Mouse (Mus musculus): ENCODE data around the gene Ppp1r9b.

Gene Ppp1r9b

DNA sequence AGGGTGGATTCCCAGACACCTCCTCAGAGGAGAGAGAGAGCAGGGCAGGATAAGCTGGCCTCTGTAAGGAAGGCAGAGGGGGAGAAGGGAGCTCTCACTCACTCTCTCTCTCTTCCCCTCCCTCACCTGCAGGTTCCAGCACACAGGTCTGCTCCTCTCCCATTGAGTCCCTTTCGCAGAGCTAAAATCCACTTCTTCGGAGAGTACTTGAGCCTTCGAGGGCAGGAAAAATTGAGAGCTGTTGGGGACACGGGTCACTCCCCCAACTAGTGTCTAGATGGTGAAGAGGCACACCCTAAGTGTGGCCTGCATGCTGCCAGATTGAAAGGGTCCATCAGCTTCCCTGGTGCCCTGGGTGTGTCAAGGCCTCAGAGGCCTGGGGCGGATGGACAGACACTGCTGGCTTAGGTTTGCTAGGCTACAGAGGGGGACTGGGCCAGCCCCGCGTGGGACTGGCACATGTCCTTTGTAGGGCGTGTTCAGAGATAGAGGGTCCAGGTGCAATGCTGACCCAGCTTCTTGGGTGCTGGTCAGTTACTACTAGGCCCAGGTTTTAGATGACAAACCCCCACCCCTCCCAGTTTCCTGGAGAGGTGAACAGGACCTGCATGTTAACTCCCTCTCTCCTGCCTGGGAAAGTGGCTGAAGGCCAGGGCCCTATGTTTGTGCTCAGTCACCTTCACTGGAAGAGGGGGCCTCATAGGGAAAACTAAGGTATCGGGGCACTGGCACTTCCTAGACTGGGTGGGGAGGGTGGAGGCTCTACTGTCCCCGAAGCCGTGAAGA, 34.6 kb downstream of the Ppp1r9b start:
- no peak for DNase-seq

DNA sequence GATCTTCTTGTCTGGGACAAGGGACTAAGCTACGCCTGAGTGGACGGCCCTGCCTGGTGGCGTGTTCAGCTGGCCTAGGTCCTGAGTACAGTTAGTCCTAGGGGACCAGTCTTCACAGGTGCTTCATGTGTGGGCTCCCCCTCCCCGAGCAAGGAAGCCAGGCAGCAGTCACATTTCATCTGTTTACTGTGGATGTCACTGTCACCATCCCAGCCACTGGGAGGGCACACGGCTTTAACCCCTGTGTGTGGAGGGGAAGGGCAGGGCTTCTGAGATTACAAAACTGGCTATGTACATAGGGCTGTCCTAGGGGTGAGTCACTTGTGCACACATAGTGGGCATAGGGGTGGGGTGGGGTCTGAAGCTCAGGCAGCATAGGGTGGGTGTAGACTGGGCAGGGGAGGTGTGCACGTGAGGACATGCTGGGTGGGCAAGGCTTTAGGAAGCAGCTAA, 35.3 kb downstream of the Ppp1r9b start:
- no peak for DNase-seq

DNA sequence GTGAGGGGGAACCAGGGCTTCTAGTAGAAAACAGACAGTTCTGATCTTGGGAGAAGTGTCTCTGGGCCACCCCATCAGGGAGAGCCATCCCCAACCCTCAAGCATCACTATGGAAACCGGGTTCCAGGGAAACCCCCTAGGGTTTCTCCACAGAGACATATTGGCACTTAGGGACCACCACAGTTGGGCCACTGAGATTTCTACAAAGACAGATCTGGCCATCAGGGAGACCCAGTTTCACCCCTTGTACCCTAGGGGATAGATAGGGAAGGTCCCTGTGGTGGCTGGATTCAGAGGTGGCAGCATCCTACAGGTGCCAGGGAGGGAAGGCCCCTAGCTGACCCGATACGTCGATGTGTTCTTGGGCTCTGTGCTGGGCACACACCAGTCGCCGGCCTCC, 36.0 kb downstream of the Ppp1r9b start:
- DNase-seq = no peak

DNA sequence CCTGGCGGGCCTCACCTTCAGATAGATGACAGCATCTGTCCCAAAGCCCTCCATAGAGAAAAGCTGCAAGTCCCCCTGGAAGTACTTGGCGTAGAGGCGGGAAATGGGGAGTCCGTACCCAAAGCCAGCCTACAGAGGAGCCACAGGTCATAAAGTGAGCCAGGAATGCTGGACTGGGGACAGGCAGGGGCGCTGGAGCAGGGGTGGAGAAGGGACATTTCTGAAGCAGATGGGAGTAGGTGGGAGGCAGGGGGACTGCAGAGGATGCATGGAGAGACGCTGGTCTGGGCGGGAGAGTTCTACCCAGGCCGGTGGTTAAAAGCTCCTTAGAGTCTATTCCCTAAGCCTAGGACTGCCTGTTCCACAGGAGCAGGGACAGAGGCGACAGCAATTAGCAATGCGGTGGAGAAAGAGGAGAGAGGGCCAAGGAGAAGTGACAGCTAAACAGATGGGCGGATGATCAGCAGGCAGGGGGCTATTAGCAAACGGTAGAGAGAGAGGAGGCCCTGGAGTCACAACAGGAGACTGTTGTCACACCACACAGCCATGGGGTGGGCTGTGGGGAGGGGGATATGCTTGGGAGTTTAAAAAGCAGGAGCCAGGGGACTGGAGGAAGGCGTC, 37.1 kb downstream of the Ppp1r9b start:
- no peak for DNase-seq

DNA sequence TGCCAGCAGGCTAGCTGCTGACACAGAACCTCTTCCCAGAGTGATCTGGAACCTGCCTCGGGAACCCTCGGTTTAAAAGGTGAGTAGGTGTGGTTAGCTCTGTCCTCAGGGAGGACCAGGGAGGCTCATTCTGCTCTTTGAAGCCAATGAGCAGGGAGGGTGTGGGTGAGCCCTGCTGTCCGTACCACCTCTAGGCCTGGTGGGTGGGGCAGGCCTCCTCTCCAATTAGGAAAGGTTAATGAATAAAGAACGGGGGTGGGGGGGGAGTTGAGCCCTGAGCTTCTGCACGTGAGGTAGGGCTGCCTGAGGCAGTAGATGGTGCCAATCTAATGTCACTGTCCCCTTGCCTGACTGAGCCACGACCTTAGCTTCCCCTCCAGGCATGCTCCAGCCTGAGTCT, 42.1 kb downstream of the Ppp1r9b start:
- no peak for DNase-seq

DNA sequence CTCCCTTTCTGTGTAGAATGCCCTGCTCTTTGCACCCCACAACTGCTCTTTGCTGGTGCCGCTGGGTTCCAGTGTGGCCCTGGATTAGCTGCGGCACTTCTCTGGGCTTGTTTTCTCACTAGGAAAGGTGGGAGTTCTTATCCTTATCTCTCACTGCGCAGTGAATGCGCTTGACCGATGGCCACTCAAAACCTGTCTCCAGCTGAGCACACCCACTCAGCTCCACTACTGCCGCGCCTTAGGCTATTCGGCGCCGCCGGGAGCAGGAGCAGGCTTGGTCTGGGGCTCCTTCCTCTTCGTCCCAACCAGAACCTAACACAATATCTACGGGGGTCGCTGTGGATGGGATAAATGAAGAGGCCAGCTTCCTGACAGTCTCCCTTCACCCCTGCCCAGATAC, 42.8 kb downstream of the Ppp1r9b start:
- no peak for DNase-seq

DNA sequence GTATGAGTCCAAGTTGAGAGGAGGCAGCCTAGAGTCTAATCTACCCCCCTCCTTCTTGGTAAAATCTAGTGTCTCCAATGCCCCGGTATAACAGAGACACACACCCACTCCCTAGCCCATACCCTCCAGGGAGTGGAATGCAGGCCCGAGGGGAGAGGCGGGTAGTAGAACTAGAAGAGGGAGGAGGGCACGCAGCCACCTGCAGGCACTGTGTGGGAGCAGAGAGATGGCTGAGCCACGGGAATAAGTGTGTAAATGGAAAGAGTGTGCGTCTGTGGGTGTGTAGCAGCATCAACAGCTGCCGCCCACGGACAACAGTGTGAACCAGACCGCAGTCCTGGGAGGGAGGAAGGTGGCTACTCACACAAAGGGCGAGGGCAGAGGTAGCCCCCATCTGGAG, 44.1 kb downstream of the Ppp1r9b start:
- DNase-seq = peak; percentile 67

DNA sequence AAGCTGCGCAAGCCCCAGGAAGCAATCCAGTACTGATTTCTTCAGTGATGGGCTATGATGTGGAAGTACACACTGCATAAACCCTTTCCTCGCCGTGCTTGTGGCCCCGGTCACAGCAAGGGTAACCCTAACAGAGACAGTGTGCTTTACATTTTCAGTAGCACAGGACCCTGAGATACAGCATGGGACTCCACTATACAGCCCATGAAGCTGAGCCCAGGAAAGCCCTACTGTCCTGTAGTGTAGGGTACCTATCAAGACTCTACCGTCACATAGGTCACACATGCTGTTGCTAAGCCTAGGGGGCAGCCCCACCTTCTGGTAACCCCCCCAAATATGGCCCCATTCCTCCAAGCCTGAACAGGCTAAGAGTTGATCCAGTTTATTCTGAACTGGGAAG, 45.7 kb downstream of the Ppp1r9b start:
- DNase-seq = no peak

DNA sequence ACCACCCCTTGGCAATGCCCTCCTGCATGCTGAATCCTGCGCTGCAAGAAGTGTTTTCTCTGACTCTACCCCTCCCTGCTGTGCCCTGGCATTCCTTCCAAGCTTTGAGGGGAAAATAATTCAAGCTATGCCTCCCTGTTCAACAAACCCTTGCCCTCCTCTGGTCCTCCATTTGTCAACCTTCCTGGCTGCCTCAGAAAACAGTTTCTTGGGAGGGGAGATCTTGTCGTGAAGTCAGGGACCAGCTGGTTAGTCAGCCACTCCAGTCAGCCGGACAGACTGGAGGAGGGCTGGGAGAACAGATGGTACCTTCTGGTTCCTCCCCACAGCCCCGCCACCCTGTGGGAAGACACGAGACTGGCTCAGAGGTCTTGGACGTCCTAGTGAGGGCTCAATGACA, 46.5 kb downstream of the Ppp1r9b start:
- DNase-seq = no peak

DNA sequence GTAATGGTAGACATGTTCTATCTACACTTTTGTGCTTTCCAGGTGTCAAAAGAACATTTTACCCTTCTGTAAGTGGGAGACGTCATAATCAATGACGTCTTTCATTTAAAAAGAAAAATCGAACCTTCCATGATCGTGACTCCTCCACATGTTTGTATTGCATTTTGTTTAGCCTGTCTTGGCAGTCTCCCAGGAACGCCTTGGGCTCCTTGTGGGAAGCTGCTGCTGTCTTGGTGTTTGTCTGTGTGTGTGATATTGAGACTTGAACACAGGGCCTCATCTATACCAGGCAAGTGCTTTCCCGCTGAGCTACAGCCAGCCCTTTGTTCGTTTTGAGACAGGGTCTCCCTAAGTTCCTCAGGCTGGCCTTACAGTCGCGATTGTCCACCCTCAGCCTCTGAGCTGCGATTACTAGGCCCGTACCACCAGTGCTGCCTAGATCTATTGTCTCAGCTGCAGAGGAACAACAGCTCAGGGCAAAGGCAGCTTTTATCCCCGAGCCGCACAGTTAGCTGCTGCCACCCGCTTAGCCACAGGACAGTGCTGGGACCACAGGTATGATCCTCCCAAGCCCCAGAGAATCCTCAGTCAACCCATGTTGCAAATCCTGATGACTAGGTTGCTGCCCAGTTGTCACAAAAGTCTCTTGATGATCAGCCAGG, 47.5 kb downstream of the Ppp1r9b start:
- no peak for DNase-seq

DNA sequence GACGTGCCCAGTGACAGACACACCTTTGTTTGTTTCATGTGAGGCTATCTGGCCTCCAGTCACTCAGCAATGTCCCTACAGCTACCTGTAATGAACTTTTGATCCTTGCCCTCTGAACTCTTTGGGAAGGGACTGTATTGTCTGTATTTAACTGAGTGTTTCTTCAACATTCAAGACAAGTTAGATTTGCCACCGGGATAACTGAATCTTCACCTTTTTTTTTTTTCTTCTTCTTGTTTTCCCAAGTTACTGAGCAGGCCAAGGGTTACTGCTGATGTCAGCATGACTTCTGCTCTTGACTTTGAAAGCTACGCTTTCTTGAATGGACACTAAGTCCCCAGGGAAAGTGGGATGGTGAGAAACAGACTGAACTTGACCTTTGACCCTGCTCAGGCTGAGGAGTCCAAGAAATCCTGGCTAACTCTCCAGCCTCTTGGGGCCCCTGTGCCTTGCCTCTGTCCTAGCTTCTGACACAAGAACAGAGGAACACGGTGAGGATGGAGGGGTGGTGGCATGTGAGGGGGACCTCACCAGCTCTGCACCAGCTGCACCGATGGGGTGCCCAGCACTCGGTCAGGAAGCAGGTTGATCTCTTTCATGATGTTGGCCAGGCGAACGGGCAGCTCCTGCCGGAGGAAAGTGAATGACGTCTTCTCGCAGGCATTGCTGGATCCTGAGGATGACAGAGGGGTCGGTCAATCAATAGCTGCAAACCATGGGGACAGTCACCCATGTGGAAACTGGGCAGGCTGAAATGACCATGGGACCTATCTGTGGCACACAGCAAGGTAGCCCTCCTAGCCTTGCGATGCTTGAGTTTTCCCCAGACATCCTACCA, 48.2 kb downstream of the Ppp1r9b start:
- DNase-seq = no peak

DNA sequence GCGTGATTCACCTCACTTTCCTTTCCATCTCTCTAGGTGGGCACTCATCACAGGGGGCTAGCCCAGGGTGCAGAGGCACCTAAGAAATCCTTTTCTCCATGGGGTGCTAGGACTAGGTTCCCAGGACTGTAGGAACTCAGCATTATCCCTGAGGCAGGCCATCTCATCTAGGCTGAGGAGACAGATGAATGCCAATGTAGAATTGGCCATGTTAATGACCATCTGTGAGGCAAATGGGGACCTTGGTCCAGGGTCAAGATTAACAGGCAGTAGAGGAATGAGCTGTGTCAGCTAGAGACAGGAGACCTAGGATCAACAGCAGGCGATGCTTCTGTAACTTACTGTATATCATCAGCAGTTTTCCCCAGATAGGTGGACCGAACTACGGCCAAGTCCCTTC, 48.9 kb downstream of the Ppp1r9b start:
- no peak for DNase-seq

DNA sequence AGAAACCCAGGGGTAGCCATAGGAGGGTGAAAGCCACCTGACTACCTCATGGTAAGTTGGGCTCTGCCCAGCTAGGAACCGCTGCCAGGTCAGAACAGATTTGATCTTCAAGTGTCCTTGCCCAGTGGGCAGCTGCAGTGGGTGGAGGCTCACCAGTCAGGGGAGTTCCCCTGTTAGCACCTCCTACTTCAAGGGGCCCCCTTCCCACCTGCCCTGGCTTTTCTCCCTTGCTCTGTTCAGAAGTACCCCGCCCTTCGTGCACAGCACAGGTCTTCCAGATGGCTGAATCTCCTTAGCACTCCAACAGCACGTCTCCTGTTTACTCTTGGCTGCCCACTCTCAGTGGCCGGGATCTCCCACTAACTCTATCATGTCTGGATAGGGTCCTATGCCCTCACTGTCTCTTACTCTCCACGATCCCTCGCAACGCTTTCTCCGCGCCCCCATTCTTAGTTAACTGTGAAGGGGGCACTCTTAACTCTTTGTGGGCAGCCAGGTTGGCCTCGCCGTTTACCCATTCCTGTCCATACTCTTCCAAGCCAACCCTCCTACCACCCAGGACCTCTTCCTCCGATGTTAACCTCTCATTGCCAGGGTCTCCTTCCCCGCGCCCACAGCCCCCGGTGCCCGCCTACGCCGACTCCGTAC, 49.8 kb downstream of the Ppp1r9b start:
- peak; percentile 51 for DNase-seq

DNA sequence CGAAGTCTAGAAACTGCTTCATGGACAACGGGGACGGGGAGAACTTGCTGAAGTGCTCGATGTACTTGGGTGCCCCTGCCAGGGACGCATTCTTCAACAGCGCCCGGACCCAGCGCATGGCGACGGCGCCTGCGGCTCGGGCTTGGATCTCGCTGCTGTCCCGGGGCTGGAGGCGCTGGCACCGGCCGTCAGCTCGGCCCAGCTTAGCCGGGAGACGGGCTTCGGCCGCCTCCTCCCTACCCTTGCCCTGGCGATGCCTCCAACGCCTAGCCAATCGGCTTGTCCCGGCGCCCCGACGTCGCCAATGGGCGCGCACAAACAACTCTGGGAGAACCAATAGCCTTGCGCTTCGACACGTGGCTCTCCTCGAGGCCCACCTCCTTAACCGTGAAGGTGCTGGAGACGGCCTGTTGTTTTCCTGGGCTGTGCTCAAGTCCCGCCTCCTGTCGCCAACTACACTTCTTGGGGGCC, 50.3 kb downstream of the Ppp1r9b start, which contains the start of gene Pdk2:
TSS of gene Pdk2 (minus strand) at position 216 of the 471 bp plus-strand sequence.
- DNase-seq = peak; percentile 98

DNA sequence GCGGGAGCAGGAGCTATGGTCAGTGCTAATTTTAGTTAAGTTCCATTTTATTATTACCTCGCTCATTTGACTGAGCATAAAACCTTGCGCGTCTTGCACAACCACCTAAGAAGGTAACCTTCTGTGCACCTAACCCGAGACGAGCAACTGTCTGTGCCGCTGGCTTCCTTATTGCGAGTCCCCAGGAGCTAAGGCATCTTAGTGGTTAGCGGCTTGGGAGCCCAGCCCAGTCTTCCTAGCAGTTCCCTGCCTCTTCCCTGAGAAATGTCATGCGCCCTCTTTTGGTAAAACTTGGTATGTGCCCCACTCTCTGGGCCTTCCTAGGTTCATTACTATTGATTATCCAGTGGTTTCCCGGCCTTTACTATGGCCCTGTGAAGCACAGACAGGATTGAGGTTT, 51.3 kb downstream of the Ppp1r9b start:
- peak; percentile 81 for DNase-seq

DNA sequence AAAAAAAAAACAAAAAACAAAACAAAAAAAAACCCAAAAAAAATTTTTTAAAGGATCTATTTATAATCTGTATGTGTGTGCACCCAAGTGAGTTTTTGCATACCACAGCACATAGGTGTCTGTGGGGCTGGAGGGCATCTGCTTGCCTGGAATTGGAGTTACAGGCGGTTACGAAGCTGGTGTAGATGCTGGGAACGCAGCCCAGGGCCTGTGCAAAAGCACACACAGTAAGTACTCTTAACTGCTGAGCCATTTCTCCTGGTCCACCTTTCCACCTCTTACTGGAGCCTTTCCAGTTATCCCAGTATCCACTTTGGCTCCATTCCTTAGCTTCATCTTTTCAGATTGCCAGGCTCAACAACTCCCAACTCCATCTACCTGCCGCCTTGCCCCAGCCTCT, 52.2 kb downstream of the Ppp1r9b start:
- DNase-seq = no peak

DNA sequence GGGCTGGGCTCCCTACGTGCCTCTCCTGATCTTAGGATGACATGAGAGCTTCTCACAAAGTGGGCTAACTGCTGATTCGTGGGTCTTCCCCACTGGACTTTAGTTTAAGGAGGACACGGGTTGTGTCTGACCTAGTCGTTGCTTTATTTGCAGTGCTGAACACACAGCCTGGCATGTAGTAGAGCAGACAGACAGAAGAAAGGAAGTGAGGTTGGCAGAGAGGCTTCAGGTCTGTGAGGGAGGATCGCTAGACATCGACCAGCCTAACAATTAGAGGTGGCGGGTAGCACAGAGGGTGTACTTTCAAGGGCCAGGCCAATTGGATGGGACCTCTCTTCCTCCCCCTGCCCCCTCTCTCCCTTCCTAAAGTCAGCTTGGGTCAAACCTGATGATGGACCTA, 52.8 kb downstream of the Ppp1r9b start:
- DNase-seq = no peak

DNA sequence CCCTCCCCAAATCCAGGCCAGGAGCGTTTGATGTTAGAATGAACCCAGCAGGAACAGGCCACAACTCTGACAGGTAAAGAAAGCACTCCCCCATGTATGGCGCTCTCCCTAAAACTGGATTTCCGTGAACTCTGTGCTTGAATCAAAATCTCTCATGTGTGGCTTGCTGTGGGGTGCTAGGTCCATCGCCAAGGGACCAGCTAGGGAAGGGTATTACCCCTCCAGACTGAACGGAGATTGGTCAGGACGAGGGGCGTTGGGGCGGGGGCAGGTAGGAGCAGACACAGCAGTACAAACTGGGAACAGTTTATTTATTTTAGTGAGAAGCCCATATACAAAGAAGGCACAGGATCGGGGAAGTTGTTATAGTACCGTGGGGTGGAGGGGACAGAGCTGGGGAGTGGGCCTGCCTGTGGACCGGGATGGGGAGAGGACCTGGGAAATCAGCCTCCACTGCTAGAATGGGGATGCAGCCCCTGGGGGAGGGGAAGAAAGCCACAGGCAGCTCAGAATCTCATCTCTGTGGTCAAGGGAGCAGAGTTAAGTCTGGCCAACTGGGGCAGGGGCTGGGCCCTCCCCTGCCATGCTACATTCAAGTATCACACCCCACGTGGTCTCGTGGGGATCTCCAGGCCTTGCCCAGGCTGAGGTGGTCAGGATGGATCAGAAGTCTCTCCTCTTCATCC, 53.5 kb downstream of the Ppp1r9b start:
- no peak for DNase-seq

DNA sequence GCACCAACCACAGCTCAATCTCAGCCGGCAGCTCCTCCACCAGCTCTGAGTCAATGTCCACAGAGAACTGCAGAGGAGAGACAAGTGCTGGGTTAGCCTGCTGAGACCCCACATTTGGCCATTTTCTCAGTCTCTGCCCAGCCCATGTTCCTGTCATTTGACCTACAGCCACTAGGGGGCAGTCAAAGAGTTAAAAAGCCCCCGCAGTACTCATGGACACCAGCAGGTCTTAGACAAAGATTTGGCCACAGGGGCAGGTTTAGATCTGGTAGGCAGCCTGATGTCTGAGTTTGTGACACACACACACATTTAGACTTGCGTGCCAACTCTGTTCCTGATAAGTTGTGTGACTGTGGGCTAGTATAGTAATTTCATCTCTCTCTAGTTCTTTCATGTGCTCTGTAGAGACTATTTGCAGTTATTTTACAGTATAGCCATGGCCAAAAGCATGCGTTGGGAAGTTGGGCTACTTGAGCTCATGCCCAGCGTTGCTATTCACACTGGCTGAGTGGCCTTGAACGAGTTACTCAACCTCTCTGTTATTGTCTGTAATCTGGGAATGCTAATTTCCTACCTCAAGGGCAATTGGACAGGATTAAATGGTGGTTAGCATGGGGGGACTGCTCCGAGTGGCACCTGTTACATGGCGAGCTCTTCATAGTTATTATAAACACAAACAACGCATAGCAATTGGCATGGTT, 56.3 kb downstream of the Ppp1r9b start:
- DNase-seq = no peak

DNA sequence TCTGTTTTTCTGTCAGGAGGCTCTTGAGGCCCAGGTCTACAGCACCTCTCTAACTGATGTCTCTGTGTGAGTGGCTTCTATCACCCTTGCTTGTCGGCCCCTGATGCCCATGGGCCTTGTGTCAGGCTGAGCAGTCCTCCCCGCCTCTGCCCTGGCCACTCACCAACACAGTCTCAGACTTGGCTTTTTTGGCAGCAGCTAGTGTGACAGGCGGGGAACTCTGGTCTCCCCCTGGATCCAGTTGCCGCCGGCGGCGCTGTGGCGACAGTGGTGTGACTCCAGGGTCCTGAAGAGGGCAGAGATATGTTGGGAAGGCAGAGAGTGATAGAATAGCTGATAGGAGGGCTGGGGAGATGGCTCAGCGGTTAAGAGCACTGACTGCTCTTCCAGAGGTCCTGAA, 62.2 kb downstream of the Ppp1r9b start:
- no peak for DNase-seq
